Mouse (Mus musculus): ENCODE results near the gene Lrfn4. TPM values are rescaled to one million over a fixed set of nuclear protein-coding genes. Genes with fewer than 3 reads are reported as not detected.

Gene Lrfn4
- total and polyA plus RNA-seq, 2 experiments from 2014 or later: 17.2 to 127 TPM

- TF ChIP-seq CTCF (IDR thresholded peaks at IDR 0.05; ENCODE audit: low read depth): no peak
- no peak for ATAC-seq
- no peak overlapping the region for H3K4me3 ChIP-seq (ENCODE audit: low read depth, low read length)
- DNase-seq: no peak
- no peaks in the 10 kb centered on the region for H3K9me3 ChIP-seq (ENCODE audit: low read length)
- H3K4me2 ChIP-seq (ENCODE audit: low read depth): no peak overlapping the region
- H3K27me3 ChIP-seq (ENCODE audit: insufficient read depth, low read length): no peaks in the 10 kb centered on the region
- 0 out of 2 replicates have a peak, but pooled peaks cover 9% of the 10 kb centered on the region for H3K4me1 ChIP-seq (ENCODE audit: insufficient read depth)
- H3K36me3 ChIP-seq (ENCODE audit: insufficient read depth): peaks cover 37% of the 10 kb centered on the region
- no peak overlapping the region for H3K27ac ChIP-seq (ENCODE audit: low read depth, low read length)
- H3K9ac ChIP-seq: no peak overlapping the region
- 93% methylated on average over 19 of the region's 19 CpGs for WGBS
Measured at GRCm38 (mm10) chr19:4612181-4612961, 3.1 kb downstream of the Lrfn4 start.

- H3K4me1 ChIP-seq (ENCODE audit: insufficient read depth): 0 out of 2 replicates have a peak, but pooled peaks cover 6% of the 10 kb centered on the region
- WGBS: 55% methylated on average over 4 of the region's 4 CpGs
- ATAC-seq: no peak
- no peak overlapping the region for H3K4me2 ChIP-seq (ENCODE audit: low read depth)
- no peaks in the 10 kb centered on the region for H3K27me3 ChIP-seq (ENCODE audit: insufficient read depth, low read length)
- TF ChIP-seq CTCF (IDR thresholded peaks at IDR 0.05; ENCODE audit: low read depth): no peak
- peaks cover 37% of the 10 kb centered on the region for H3K36me3 ChIP-seq (ENCODE audit: insufficient read depth)
- H3K9ac ChIP-seq: no peak overlapping the region
- no peak overlapping the region for H3K27ac ChIP-seq (ENCODE audit: low read depth, low read length)
- no peaks in the 10 kb centered on the region for H3K9me3 ChIP-seq (ENCODE audit: low read length)
- no peak for DNase-seq
- no peak overlapping the region for H3K4me3 ChIP-seq (ENCODE audit: low read depth, low read length)
Measured at GRCm38 (mm10) chr19:4610109-4610508, 5.4 kb downstream of the Lrfn4 start.

DNA sequence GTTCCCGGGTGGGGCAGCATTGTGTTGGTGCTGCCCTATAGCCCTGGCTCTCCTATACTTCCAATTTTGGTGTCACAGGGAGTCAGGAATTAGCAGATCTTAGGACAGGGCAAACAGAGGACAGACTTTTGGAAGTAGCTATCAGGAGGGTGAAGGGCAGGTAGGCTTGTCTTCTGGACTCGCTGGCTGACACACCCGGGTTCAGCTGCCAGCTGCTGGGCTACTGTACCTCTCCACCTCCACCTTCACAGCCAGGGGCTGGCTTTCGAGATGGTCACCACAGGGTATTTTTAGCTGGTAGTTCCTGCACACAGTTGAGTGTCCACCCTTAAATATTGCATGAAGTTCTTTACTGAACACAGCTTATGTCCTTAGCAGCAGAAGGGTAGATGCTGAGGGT is 7.0 kb downstream of the Lrfn4 start:
- Histone ChIP-seq H3K27ac (ENCODE audit: low read depth, low read length) (no peak overlapping the region), H3K36me3 (ENCODE audit: insufficient read depth) (peaks cover 31% of the 10 kb centered on the region), H3K9me3 (ENCODE audit: low read length) (no peaks in the 10 kb centered on the region), H3K4me3 (ENCODE audit: low read depth, low read length) (no peak overlapping the region), H3K4me1 (ENCODE audit: insufficient read depth) (0 out of 2 replicates have a peak, but pooled peaks cover 3% of the 10 kb centered on the region), H3K27me3 (ENCODE audit: insufficient read depth, low read length) (no peaks in the 10 kb centered on the region), H3K9ac (no peak overlapping the region), H3K4me2 (ENCODE audit: low read depth) (no peak overlapping the region)
- 83% methylated on average over 4 of the region's 4 CpGs for WGBS
- DNase-seq: no peak
- no peak for ATAC-seq
- TF ChIP-seq CTCF (IDR thresholded peaks at IDR 0.05; ENCODE audit: low read depth): no peak

DNA sequence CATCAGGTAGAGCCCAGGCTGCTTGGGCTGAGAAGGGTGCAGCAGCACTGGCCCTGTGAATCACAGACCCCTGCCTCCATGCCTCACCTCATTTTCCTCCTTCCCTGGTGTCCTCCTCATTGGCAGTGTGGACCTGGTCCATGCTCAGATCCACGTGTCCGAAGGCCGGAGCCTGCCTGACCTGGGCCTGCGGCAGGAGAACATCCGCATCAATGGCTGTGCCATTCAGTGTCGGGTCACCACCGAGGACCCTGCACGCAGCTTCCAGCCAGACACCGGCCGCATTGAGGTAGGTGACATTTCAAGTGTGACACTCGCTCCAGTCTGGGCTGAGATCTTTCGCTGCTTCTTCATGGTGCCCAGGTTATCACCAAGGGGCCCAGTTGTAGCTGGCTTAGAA is 8.1 kb downstream of the Lrfn4 start:
- Histone ChIP-seq H3K27ac (ENCODE audit: low read depth, low read length) (no peak overlapping the region), H3K27me3 (ENCODE audit: insufficient read depth, low read length) (no peaks in the 10 kb centered on the region), H3K9me3 (ENCODE audit: low read length) (no peaks in the 10 kb centered on the region), H3K4me3 (ENCODE audit: low read depth, low read length) (no peak overlapping the region), H3K4me1 (ENCODE audit: insufficient read depth) (no peaks in the 10 kb centered on the region), H3K36me3 (ENCODE audit: insufficient read depth) (peaks cover 20% of the 10 kb centered on the region), H3K4me2 (ENCODE audit: low read depth) (no peak overlapping the region), H3K9ac (no peak overlapping the region)
- no peak for TF ChIP-seq CTCF (IDR thresholded peaks at IDR 0.05; ENCODE audit: low read depth)
- DNase-seq (no peak), ATAC-seq (no peak)
- 91% methylated on average over 12 of the region's 12 CpGs for WGBS

DNA sequence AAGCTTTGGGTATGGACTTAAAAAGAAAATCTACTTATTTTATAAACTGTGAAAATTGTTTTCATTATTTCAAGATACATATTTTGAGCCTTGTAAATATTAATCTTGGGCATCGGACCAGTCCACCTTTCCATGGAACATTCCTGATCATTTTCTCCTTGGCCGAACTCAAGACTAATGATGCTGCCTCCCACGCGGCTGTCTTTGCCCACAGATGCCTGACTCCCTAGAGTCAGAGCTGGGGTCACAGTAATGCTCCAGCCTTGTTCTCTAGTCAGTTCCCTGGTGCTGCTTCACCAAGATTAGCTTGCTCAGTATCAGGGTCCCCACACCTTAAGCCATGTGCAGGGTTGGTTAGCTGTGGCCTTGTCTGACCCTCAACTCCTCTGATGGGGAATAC is 9.8 kb downstream of the Lrfn4 start:
- no peaks in the 10 kb centered on the region for H3K9me3 ChIP-seq (ENCODE audit: low read length)
- H3K27ac ChIP-seq (ENCODE audit: low read depth, low read length): no peak overlapping the region
- H3K27me3 ChIP-seq (ENCODE audit: insufficient read depth, low read length): no peaks in the 10 kb centered on the region
- no peak overlapping the region for H3K9ac ChIP-seq
- no peak for TF ChIP-seq CTCF (IDR thresholded peaks at IDR 0.05; ENCODE audit: low read depth)
- no peak overlapping the region for H3K4me2 ChIP-seq (ENCODE audit: low read depth)
- WGBS: 93% methylated on average over 4 of the region's 4 CpGs
- H3K4me1 ChIP-seq (ENCODE audit: insufficient read depth): no peaks in the 10 kb centered on the region
- ATAC-seq (no peak), DNase-seq (no peak)
- no peak overlapping the region for H3K4me3 ChIP-seq (ENCODE audit: low read depth, low read length)
- peaks cover 8% of the 10 kb centered on the region; the same call in 1 of the 2 replicates for H3K36me3 ChIP-seq (ENCODE audit: insufficient read depth)

DNA sequence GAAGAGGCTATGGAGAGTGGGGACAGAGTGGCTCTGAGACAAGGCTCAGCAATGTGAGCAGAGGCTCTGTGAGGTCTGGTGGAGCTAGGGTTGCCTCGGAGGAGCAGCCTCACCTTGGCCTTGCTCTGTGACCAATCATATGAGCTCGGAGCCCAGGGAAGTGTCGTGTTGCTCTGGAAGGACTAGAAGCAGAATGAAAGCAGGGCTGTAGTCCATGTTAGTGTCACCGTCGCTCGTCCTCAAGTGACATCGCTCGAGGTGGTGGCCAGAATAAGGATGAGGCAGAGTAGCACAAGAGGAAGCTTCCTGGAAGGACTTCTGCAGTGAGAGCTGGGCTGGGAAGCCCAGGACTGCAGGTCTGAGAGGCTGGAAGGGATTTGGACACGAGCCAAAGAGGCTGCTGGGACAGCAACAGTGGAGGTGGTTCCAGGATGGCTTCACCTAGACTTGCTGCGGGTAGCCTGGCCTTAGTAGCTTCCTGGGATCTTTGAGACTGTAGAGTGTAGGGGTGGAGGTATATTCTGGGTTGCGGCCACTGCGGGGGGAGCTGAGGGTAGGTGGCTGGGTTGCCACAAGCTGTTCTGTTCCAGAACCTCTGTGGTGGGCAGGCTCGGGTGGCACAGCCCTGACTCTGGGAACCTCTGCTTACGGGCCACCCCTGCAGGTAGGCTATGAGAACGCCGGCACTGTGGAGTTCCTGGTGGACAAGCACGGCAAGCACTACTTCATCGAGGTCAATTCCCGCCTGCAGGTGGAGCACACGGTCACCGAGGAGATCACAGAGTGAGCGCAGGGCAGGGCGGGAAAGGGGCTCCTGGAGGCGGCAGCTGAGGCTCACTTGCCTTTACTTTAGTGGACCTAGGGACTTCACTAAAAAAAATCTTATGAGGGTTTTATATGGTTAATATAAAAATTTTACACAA is 11.4 kb downstream of the Lrfn4 start:
- H3K4me2 ChIP-seq (ENCODE audit: low read depth): no peak overlapping the region
- H3K36me3 ChIP-seq (ENCODE audit: insufficient read depth): no peaks in the 10 kb centered on the region; the same call in 1 of the 2 replicates
- TF ChIP-seq CTCF (IDR thresholded peaks at IDR 0.05; ENCODE audit: low read depth): peak; percentile 53
- no peak overlapping the region for H3K27ac ChIP-seq (ENCODE audit: low read depth, low read length)
- 43% methylated on average over 24 of the region's 24 CpGs for WGBS
- H3K9me3 ChIP-seq (ENCODE audit: low read length): no peaks in the 10 kb centered on the region
- DNase-seq (no peak), ATAC-seq (no peak; the same call in 1 of the 2 replicates)
- no peaks in the 10 kb centered on the region for H3K4me1 ChIP-seq (ENCODE audit: insufficient read depth)
- no peaks in the 10 kb centered on the region for H3K27me3 ChIP-seq (ENCODE audit: insufficient read depth, low read length)
- no peak overlapping the region for H3K4me3 ChIP-seq (ENCODE audit: low read depth, low read length)
- no peak overlapping the region for H3K9ac ChIP-seq
